Mouse (Mus musculus) liver, embryonic 13.5 days (tissue): ENCODE data around the gene Foxn3. TPM values are rescaled to one million over a fixed set of nuclear protein-coding genes. Genes with fewer than 3 reads are reported as not detected.

ENCODE experiments used
- ATAC-seq: fragments of 200-750 bp; cut with Nextera tagmentation; 2 replicates; pipeline ENCODE4 v1.8.0; 2017; ENCODE audit warnings: low read depth, mild to moderate bottlenecking, moderate number of reproducible peaks, moderate library complexity
- DNase-seq: peaks from one replicate; pipeline ENCODE4 v3.0.0; 2022
- H3K27ac ChIP-seq: fragments of 300-500 bp; sonication (generic); 2 replicates; pipeline ENCODE4 v1.5.1; 2015; ENCODE audit warnings: moderate library complexity, mild to moderate bottlenecking, inconsistent platforms
- H3K27me3 ChIP-seq: fragments of 300-500 bp; sonication (generic); 2 replicates; pipeline ENCODE4 v1.6.1; 2015; ENCODE audit warnings: mild to moderate bottlenecking, inconsistent platforms
- H3K36me3 ChIP-seq: fragments of 300-500 bp; sonication (generic); 2 replicates; pipeline ENCODE4 v1.6.1; 2015; ENCODE audit warnings: mild to moderate bottlenecking, inconsistent platforms
- H3K4me1 ChIP-seq: fragments of 300-500 bp; sonication (generic); replicated peaks from 2 replicates; pipeline ENCODE4 v1.6.1; 2015; ENCODE audit warnings: inconsistent platforms
- H3K4me2 ChIP-seq: fragments of 300-500 bp; sonication (generic); 2 replicates; pipeline ENCODE4 v1.6.1; 2015; ENCODE audit warnings: inconsistent platforms, mild to moderate bottlenecking, moderate library complexity
- H3K4me3 ChIP-seq: fragments of 300-500 bp; sonication (generic); replicated peaks from 2 replicates; pipeline ENCODE4 v1.5.1; 2015; ENCODE audit warnings: mild to moderate bottlenecking, inconsistent platforms
- H3K9ac ChIP-seq: fragments of 300-500 bp; sonication (generic); 2 replicates; pipeline ENCODE4 v1.6.1; 2015; ENCODE audit warnings: mild to moderate bottlenecking, inconsistent platforms
- H3K9me3 ChIP-seq: fragments of 300-500 bp; sonication (generic); replicated peaks from 2 replicates; pipeline ENCODE4 v1.6.1; 2016; ENCODE audit warnings: inconsistent platforms
- WGBS: fragments of 180-500 bp; shearing (Covaris S2); methylation state at CpG from one replicate; pipeline ENCODE4 v1.1.7; 2015; ENCODE audit not compliant: insufficient replicate concordance; 5-methylcytosine and 5-hydroxymethylcytosine counted together
- polyA plus RNA-seq: library from polyadenylated mRNA; unstranded; fragments of >200 nt; fragmentation: Nextera tagmentation; extraction: Ambion mirVana; gene quantifications from 2 replicates; pipeline ENCODE4 v1.2.1, GENCODE M21; 2015

Gene Foxn3
- polyA plus RNA-seq, 1 experiment from 2014 or later, result 18.1 TPM

- H3K4me3 ChIP-seq, result no peak overlapping the region
- DNase-seq (no peak), ATAC-seq (no peak)
- H3K27me3 ChIP-seq, result no peaks in the 10 kb centered on the region
- no peak overlapping the region for H3K4me2 ChIP-seq
- no peak overlapping the region for H3K9ac ChIP-seq
- H3K36me3 ChIP-seq, result no peaks in the 10 kb centered on the region
- H3K4me1 ChIP-seq, result no peaks in the 10 kb centered on the region
- H3K27ac ChIP-seq, result no peak overlapping the region
- H3K9me3 ChIP-seq, result no peaks in the 10 kb centered on the region
- 87% methylated on average over 6 of the region's 6 CpGs for WGBS
Observed at GRCm38 (mm10) chr12:99490216-99490615, 73.2 kb downstream of the Foxn3 start.

- DNase-seq, result no peak
- no peaks in the 10 kb centered on the region for H3K9me3 ChIP-seq
- H3K36me3 ChIP-seq, result no peaks in the 10 kb centered on the region
- no peak overlapping the region for H3K4me2 ChIP-seq
- H3K27ac ChIP-seq, result no peak overlapping the region
- no peaks in the 10 kb centered on the region for H3K27me3 ChIP-seq
- ATAC-seq, result no peak
- H3K9ac ChIP-seq, result no peak overlapping the region
- H3K4me3 ChIP-seq, result no peak overlapping the region
- no peaks in the 10 kb centered on the region for H3K4me1 ChIP-seq
- WGBS, result 61% methylated on average over 4 of the region's 4 CpGs
Observed at GRCm38 (mm10) chr12:99489001-99489592, 74.3 kb downstream of the Foxn3 start.

- Histone ChIP-seq H3K36me3 (no peaks in the 10 kb centered on the region), H3K27me3 (no peaks in the 10 kb centered on the region), H3K9ac (no peak overlapping the region), H3K4me3 (no peak overlapping the region), H3K27ac (no peak overlapping the region), H3K4me2 (no peak overlapping the region), H3K4me1 (no peaks in the 10 kb centered on the region), H3K9me3 (no peaks in the 10 kb centered on the region)
- no peak for DNase-seq
- no peak for ATAC-seq
- 63% methylated on average over 3 of the region's 3 CpGs for WGBS
Observed at GRCm38 (mm10) chr12:99480372-99480771, 83.0 kb downstream of the Foxn3 start.

GRCm38 (mm10) chr12:99474176-99474575, 89.2 kb downstream of the Foxn3 start:
- ATAC-seq, result no peak
- no peak for DNase-seq
- Histone ChIP-seq H3K4me3 (no peak overlapping the region), H3K4me2 (no peak overlapping the region), H3K36me3 (no peaks in the 10 kb centered on the region), H3K9ac (no peak overlapping the region), H3K27ac (no peak overlapping the region), H3K4me1 (no peaks in the 10 kb centered on the region), H3K27me3 (no peaks in the 10 kb centered on the region), H3K9me3 (no peaks in the 10 kb centered on the region)
- 47% methylated on average over 5 of the region's 5 CpGs for WGBS

- H3K4me1 ChIP-seq, result peaks cover under 1% of the 10 kb centered on the region
- no peak overlapping the region for H3K27ac ChIP-seq
- H3K4me3 ChIP-seq, result no peak overlapping the region
- no peak overlapping the region for H3K9ac ChIP-seq
- H3K36me3 ChIP-seq, result no peaks in the 10 kb centered on the region
- 74% methylated on average over 10 of the region's 10 CpGs for WGBS
- H3K9me3 ChIP-seq, result no peaks in the 10 kb centered on the region
- no peak for DNase-seq
- no peak for ATAC-seq
- H3K27me3 ChIP-seq, result no peaks in the 10 kb centered on the region
- H3K4me2 ChIP-seq, result no peak overlapping the region
Observed at GRCm38 (mm10) chr12:99473406-99474133, 89.8 kb downstream of the Foxn3 start.

GRCm38 (mm10) chr12:99471431-99471830, 92.0 kb downstream of the Foxn3 start:
- Histone ChIP-seq H3K27me3 (no peaks in the 10 kb centered on the region), H3K4me1 (peaks cover 14% of the 10 kb centered on the region), H3K27ac (no peak overlapping the region), H3K36me3 (no peaks in the 10 kb centered on the region), H3K4me2 (no peak overlapping the region), H3K4me3 (no peak overlapping the region), H3K9ac (no peak overlapping the region), H3K9me3 (no peaks in the 10 kb centered on the region)
- 69% methylated on average over 7 of the region's 7 CpGs for WGBS
- DNase-seq (no peak), ATAC-seq (no peak)

- Histone ChIP-seq H3K9ac (peak overlapping the region; percentile 23; the same call in 1 of the 2 replicates), H3K36me3 (no peaks in the 10 kb centered on the region), H3K27ac (no peak overlapping the region), H3K27me3 (no peaks in the 10 kb centered on the region), H3K4me3 (peak overlapping the region; percentile 15), H3K4me2 (peak overlapping the region; percentile 55), H3K9me3 (no peaks in the 10 kb centered on the region), H3K4me1 (peaks cover 14% of the 10 kb centered on the region)
- ATAC-seq, result peak; percentile 71
- peak; percentile 13 for DNase-seq
- WGBS, result 16% methylated on average over 15 of the region's 15 CpGs
Observed at GRCm38 (mm10) chr12:99467884-99468311, 95.5 kb downstream of the Foxn3 start.

- 53% methylated on average over 12 of the region's 12 CpGs for WGBS
- Histone ChIP-seq H3K36me3 (no peaks in the 10 kb centered on the region), H3K9me3 (no peaks in the 10 kb centered on the region), H3K27me3 (no peaks in the 10 kb centered on the region), H3K27ac (no peak overlapping the region), H3K4me2 (peak overlapping the region; percentile 55), H3K4me3 (peak overlapping the region; percentile 15), H3K9ac (peak overlapping the region; percentile 23; the same call in 1 of the 2 replicates), H3K4me1 (peaks cover 14% of the 10 kb centered on the region)
- ATAC-seq (no peak), DNase-seq (no peak)
Observed at GRCm38 (mm10) chr12:99467256-99467883, 96.0 kb downstream of the Foxn3 start.

GRCm38 (mm10) chr12:99466426-99466825, 97.0 kb downstream of the Foxn3 start:
- Histone ChIP-seq H3K27me3 (no peaks in the 10 kb centered on the region), H3K9ac (no peak overlapping the region), H3K4me1 (peaks cover 14% of the 10 kb centered on the region), H3K4me2 (no peak overlapping the region), H3K4me3 (no peak overlapping the region), H3K9me3 (no peaks in the 10 kb centered on the region), H3K36me3 (no peaks in the 10 kb centered on the region), H3K27ac (no peak overlapping the region)
- DNase-seq (no peak), ATAC-seq (no peak)
- 83% methylated on average over 5 of the region's 5 CpGs for WGBS

GRCm38 (mm10) chr12:99464291-99464690, 99.1 kb downstream of the Foxn3 start:
- ATAC-seq (no peak), DNase-seq (no peak)
- Histone ChIP-seq H3K9ac (no peak overlapping the region), H3K4me1 (peaks cover 14% of the 10 kb centered on the region), H3K27me3 (no peaks in the 10 kb centered on the region), H3K4me3 (no peak overlapping the region), H3K36me3 (no peaks in the 10 kb centered on the region), H3K9me3 (no peaks in the 10 kb centered on the region), H3K4me2 (no peak overlapping the region), H3K27ac (no peak overlapping the region)
- 48% methylated on average over 5 of the region's 5 CpGs for WGBS

- no peak overlapping the region for H3K9ac ChIP-seq
- H3K4me3 ChIP-seq, result no peak overlapping the region
- H3K27ac ChIP-seq, result no peak overlapping the region
Observed at GRCm38 (mm10) chr12:99462846-99463245, 100.5 kb downstream of the Foxn3 start.

More at GRCm38 (mm10) chr12:99462846-99463245, 100.5 kb downstream of the Foxn3 start:
- Histone ChIP-seq H3K4me1 (peaks cover 17% of the 10 kb centered on the region), H3K9me3 (no peaks in the 10 kb centered on the region), H3K36me3 (no peaks in the 10 kb centered on the region), H3K27me3 (no peaks in the 10 kb centered on the region), H3K4me2 (no peak overlapping the region)
- 88% methylated on average over 1 of the region's 1 CpGs for WGBS
- no peak for DNase-seq
- ATAC-seq, result no peak
